Mouse (Mus musculus) skeletal muscle tissue, adult 2 months (tissue): Measurements from ENCODE around the gene Fat3.

Experiments
- DNase-seq: peaks from one replicate; pipeline ENCODE4 v3.0.0-alpha.2; 2012; ENCODE audit warnings: low read depth, low spot score

The Fat3 gene

GRCm38 (mm10) chr9:15886756-15887155 is 614.3 kb downstream of the Fat3 start:
- DNase-seq = no peak

GRCm38 (mm10) chr9:15880754-15881153 is 620.3 kb downstream of the Fat3 start:
- DNase-seq = no peak

GRCm38 (mm10) chr9:15880160-15880603 is 620.9 kb downstream of the Fat3 start:
- peak; percentile 25 for DNase-seq

- DNase-seq = no peak
Observed at GRCm38 (mm10) chr9:15874506-15875160, 626.5 kb downstream of the Fat3 start, which contains the start of gene Mtnr1b. Gene Mtnr1b (minus strand): TSS chr9:15874556.

- DNase-seq = no peak
Observed at GRCm38 (mm10) chr9:15870013-15870412, 631.1 kb downstream of the Fat3 start.

- DNase-seq = no peak
Observed at GRCm38 (mm10) chr9:15869456-15869855, 631.6 kb downstream of the Fat3 start.

- DNase-seq = no peak
Observed at GRCm38 (mm10) chr9:15866280-15867072, 634.6 kb downstream of the Fat3 start.

GRCm38 (mm10) chr9:15861402-15861801 is 639.7 kb downstream of the Fat3 start:
- no peak for DNase-seq
